Mouse (Mus musculus): Measurements from ENCODE around the gene Limk1. TPM values are rescaled to one million over a fixed set of nuclear protein-coding genes. Genes with fewer than 3 reads are reported as not detected.

The Limk1 gene
- polyA plus RNA-seq, 1 experiment from 2014 or later = 7.1 TPM

- no peak overlapping the region for H3K9ac ChIP-seq (replicated peaks; ENCODE audit: low read depth, low read length)
- no peak overlapping the region for H3K4me3 ChIP-seq (ENCODE audit: low read depth, low read length)
- H3K36me3 ChIP-seq (ENCODE audit: control insufficient read depth, insufficient read depth, low read length) = peaks cover 3% of the 10 kb centered on the region; the same call in 1 of the 2 replicates
- no peak for ATAC-seq (ENCODE audit: insufficient number of reproducible peaks, insufficient read depth, low FRiP score, low read depth)
- no peaks in the 10 kb centered on the region for H3K27me3 ChIP-seq (ENCODE audit: control insufficient read depth, insufficient read depth, low read length)
- 74% methylated on average over 5 of the region's 5 CpGs for WGBS
- peaks cover 21% of the 10 kb centered on the region for H3K4me1 ChIP-seq (ENCODE audit: control insufficient read depth, insufficient read depth, low read length)
- no peaks in the 10 kb centered on the region for H3K9me3 ChIP-seq (ENCODE audit: control insufficient read depth, low read depth, low read length)
- H3K4me2 ChIP-seq (replicated peaks; ENCODE audit: low read depth, low read length) = no peak overlapping the region
- H3K27ac ChIP-seq (ENCODE audit: low read length) = no peak overlapping the region
Measured at GRCm38 (mm10) chr5:134674977-134675376, 13.4 kb downstream of the Limk1 start.

DNA sequence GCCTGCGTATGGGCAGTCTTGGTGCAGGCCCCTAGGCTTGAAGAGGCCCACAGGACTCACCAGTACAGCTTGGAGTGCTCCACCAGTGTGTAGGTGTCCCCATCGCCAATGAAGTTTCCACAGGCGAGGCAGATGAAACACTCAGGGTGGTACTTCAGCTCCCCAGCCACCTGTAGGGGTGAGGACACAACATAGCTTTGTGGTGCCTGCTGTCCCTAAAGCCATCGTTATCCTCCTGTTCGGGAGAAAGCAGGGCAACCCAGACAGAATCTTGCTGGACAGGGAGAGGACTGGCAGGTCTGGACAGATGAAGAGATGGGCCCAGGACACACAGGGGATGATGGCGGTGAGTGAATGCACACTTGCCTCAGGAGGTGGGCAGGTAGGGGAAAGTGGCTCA, 15.8 kb downstream of the Limk1 start:
- no peak overlapping the region for H3K4me3 ChIP-seq (ENCODE audit: low read depth, low read length)
- H3K9me3 ChIP-seq (ENCODE audit: control insufficient read depth, low read depth, low read length) = no peaks in the 10 kb centered on the region
- WGBS = 91% methylated on average over 6 of the region's 6 CpGs
- H3K9ac ChIP-seq (replicated peaks; ENCODE audit: low read depth, low read length) = no peak overlapping the region
- H3K4me2 ChIP-seq (replicated peaks; ENCODE audit: low read depth, low read length) = no peak overlapping the region
- H3K27me3 ChIP-seq (ENCODE audit: control insufficient read depth, insufficient read depth, low read length) = no peaks in the 10 kb centered on the region
- H3K4me1 ChIP-seq (ENCODE audit: control insufficient read depth, insufficient read depth, low read length) = peaks cover 16% of the 10 kb centered on the region
- ATAC-seq (ENCODE audit: insufficient number of reproducible peaks, insufficient read depth, low FRiP score, low read depth) = no peak
- H3K36me3 ChIP-seq (ENCODE audit: control insufficient read depth, insufficient read depth, low read length) = peaks cover 14% of the 10 kb centered on the region
- no peak overlapping the region for H3K27ac ChIP-seq (ENCODE audit: low read length)

DNA sequence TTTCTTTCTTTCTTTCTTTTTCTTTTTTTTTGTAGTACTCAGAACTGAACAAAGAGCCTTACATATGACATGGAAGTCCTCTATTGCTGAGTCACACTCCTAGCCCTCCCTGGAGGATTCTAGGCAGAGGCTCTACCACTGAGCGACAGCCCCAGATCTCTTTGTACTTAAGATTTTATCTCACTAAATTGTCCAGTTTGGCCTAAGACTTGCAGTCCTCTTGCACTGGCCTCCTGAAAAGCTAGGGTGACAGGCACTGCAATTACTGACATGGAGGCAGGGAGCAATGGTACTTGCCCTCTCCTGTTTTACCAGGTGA, 16.2 kb downstream of the Limk1 start:
- no peak for ATAC-seq (ENCODE audit: insufficient number of reproducible peaks, insufficient read depth, low FRiP score, low read depth)
- Histone ChIP-seq H3K4me2 (replicated peaks; ENCODE audit: low read depth, low read length) (no peak overlapping the region), H3K27ac (ENCODE audit: low read length) (no peak overlapping the region), H3K4me3 (ENCODE audit: low read depth, low read length) (no peak overlapping the region), H3K9ac (replicated peaks; ENCODE audit: low read depth, low read length) (no peak overlapping the region), H3K9me3 (ENCODE audit: control insufficient read depth, low read depth, low read length) (no peaks in the 10 kb centered on the region), H3K36me3 (ENCODE audit: control insufficient read depth, insufficient read depth, low read length) (peaks cover 18% of the 10 kb centered on the region), H3K27me3 (ENCODE audit: control insufficient read depth, insufficient read depth, low read length) (no peaks in the 10 kb centered on the region), H3K4me1 (ENCODE audit: control insufficient read depth, insufficient read depth, low read length) (peaks cover 16% of the 10 kb centered on the region)
- 89% methylated on average over 1 of the region's 1 CpGs for WGBS

- Histone ChIP-seq H3K4me1 (ENCODE audit: control insufficient read depth, insufficient read depth, low read length) (peaks cover 10% of the 10 kb centered on the region), H3K9me3 (ENCODE audit: control insufficient read depth, low read depth, low read length) (no peaks in the 10 kb centered on the region), H3K27me3 (ENCODE audit: control insufficient read depth, insufficient read depth, low read length) (no peaks in the 10 kb centered on the region), H3K9ac (replicated peaks; ENCODE audit: low read depth, low read length) (no peak overlapping the region), H3K4me3 (ENCODE audit: low read depth, low read length) (no peak overlapping the region), H3K36me3 (ENCODE audit: control insufficient read depth, insufficient read depth, low read length) (peaks cover 18% of the 10 kb centered on the region), H3K27ac (ENCODE audit: low read length) (peak overlapping the region; percentile 7; the same call in 1 of the 2 replicates), H3K4me2 (replicated peaks; ENCODE audit: low read depth, low read length) (no peak overlapping the region)
- ATAC-seq (ENCODE audit: insufficient number of reproducible peaks, insufficient read depth, low FRiP score, low read depth) = no peak
- WGBS = 72% methylated on average over 17 of the region's 17 CpGs
Measured at GRCm38 (mm10) chr5:134671335-134672197, 16.8 kb downstream of the Limk1 start.

DNA sequence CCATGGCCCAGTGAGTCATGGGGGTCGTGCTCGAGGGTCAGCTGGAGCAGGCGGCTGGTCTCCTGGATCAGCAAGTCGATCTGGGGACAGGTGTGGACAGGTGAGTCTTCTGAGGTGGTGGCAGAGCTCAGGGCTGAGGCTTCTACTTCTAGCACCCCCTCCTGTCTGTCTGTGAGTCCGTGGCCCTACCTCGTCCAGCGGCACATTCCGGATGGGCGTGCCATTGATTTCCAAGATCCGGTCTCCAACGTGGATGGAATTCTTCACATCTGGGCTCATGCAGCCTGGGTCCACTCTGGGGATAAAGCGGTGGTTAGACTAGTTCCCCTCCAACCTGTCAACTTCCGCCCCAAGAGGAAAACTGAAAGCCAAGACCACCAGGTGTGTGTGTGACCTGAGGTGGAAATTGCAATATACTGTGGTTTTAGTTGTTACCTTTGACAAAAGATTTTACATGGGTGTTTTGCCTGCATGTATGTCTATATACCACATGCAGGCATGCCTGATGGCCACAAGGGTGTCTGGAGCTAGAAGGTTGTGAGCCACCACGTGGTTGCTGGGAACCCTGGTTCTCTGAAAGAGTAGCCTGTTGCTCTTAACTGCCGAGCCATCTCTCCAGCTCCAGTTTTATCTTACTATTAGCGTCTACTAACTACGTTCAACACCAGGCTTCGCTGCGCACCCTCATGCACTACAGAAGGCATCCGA, 19.2 kb downstream of the Limk1 start:
- no peak for ATAC-seq (ENCODE audit: insufficient number of reproducible peaks, insufficient read depth, low FRiP score, low read depth)
- no peaks in the 10 kb centered on the region for H3K4me1 ChIP-seq (ENCODE audit: control insufficient read depth, insufficient read depth, low read length)
- H3K9me3 ChIP-seq (ENCODE audit: control insufficient read depth, low read depth, low read length) = no peaks in the 10 kb centered on the region
- H3K27ac ChIP-seq (ENCODE audit: low read length) = no peak overlapping the region
- H3K36me3 ChIP-seq (ENCODE audit: control insufficient read depth, insufficient read depth, low read length) = peaks cover 18% of the 10 kb centered on the region
- no peaks in the 10 kb centered on the region for H3K27me3 ChIP-seq (ENCODE audit: control insufficient read depth, insufficient read depth, low read length)
- H3K4me3 ChIP-seq (ENCODE audit: low read depth, low read length) = no peak overlapping the region
- H3K9ac ChIP-seq (replicated peaks; ENCODE audit: low read depth, low read length) = no peak overlapping the region
- WGBS = 77% methylated on average over 20 of the region's 20 CpGs
- H3K4me2 ChIP-seq (replicated peaks; ENCODE audit: low read depth, low read length) = no peak overlapping the region

- peak; percentile 29; the same call in 1 of the 2 replicates for ATAC-seq (ENCODE audit: insufficient number of reproducible peaks, insufficient read depth, low FRiP score, low read depth)
Measured at GRCm38 (mm10) chr5:134668495-134668894, 19.9 kb downstream of the Limk1 start.

GRCm38 (mm10) chr5:134656708-134657107, 31.7 kb downstream of the Limk1 start:
- 85% methylated on average over 4 of the region's 4 CpGs for WGBS
- no peak for ATAC-seq (ENCODE audit: insufficient number of reproducible peaks, insufficient read depth, low FRiP score, low read depth)
- H3K36me3 ChIP-seq (ENCODE audit: control insufficient read depth, insufficient read depth, low read length) = 0 out of 2 replicates have a peak, but pooled peaks cover 2% of the 10 kb centered on the region

More at GRCm38 (mm10) chr5:134668495-134668894, 19.9 kb downstream of the Limk1 start:
- Histone ChIP-seq H3K27me3 (ENCODE audit: control insufficient read depth, insufficient read depth, low read length) (no peaks in the 10 kb centered on the region), H3K9me3 (ENCODE audit: control insufficient read depth, low read depth, low read length) (no peaks in the 10 kb centered on the region), H3K36me3 (ENCODE audit: control insufficient read depth, insufficient read depth, low read length) (peaks cover 22% of the 10 kb centered on the region), H3K27ac (ENCODE audit: low read length) (no peak overlapping the region), H3K9ac (replicated peaks; ENCODE audit: low read depth, low read length) (no peak overlapping the region), H3K4me2 (replicated peaks; ENCODE audit: low read depth, low read length) (no peak overlapping the region), H3K4me3 (ENCODE audit: low read depth, low read length) (no peak overlapping the region), H3K4me1 (ENCODE audit: control insufficient read depth, insufficient read depth, low read length) (no peaks in the 10 kb centered on the region)
- 43% methylated on average over 8 of the region's 8 CpGs for WGBS

DNA sequence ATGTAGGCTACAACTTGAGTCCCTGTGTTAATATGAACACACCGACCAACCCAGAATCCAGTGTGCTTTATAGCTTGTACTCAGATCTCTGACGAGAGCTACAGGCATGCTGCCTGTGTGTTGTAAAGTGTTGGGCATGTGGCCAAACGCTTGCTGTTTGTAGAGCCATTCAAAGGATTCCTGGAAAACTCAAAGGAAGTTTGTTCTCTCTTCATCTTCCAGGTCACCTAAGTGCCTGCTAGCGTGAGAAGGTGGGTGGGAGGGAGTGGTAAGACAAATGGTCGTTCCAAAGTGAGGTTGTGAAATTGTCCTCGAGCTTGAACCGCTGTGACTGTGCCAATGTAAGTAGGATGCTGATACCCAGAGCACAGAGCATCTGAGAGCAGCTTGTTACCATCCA, 36.4 kb downstream of the Limk1 start:
- H3K4me1 ChIP-seq (ENCODE audit: control insufficient read depth, insufficient read depth, low read length) = no peaks in the 10 kb centered on the region
- no peaks in the 10 kb centered on the region for H3K36me3 ChIP-seq (ENCODE audit: control insufficient read depth, insufficient read depth, low read length)
- no peak overlapping the region for H3K4me3 ChIP-seq (ENCODE audit: low read depth, low read length)
- H3K9ac ChIP-seq (replicated peaks; ENCODE audit: low read depth, low read length) = no peak overlapping the region
- no peak overlapping the region for H3K27ac ChIP-seq (ENCODE audit: low read length)
- no peak overlapping the region for H3K4me2 ChIP-seq (replicated peaks; ENCODE audit: low read depth, low read length)
- ATAC-seq (ENCODE audit: insufficient number of reproducible peaks, insufficient read depth, low FRiP score, low read depth) = no peak
- no peaks in the 10 kb centered on the region for H3K9me3 ChIP-seq (ENCODE audit: control insufficient read depth, low read depth, low read length)
- no peaks in the 10 kb centered on the region for H3K27me3 ChIP-seq (ENCODE audit: control insufficient read depth, insufficient read depth, low read length)
- 36% methylated on average over 7 of the region's 7 CpGs for WGBS

More at GRCm38 (mm10) chr5:134656708-134657107, 31.7 kb downstream of the Limk1 start:
- no peak overlapping the region for H3K9ac ChIP-seq (replicated peaks; ENCODE audit: low read depth, low read length)
- no peaks in the 10 kb centered on the region for H3K4me1 ChIP-seq (ENCODE audit: control insufficient read depth, insufficient read depth, low read length)
- H3K27ac ChIP-seq (ENCODE audit: low read length) = no peak overlapping the region
- H3K27me3 ChIP-seq (ENCODE audit: control insufficient read depth, insufficient read depth, low read length) = no peaks in the 10 kb centered on the region
- H3K4me2 ChIP-seq (replicated peaks; ENCODE audit: low read depth, low read length) = no peak overlapping the region
- no peaks in the 10 kb centered on the region for H3K9me3 ChIP-seq (ENCODE audit: control insufficient read depth, low read depth, low read length)
- H3K4me3 ChIP-seq (ENCODE audit: low read depth, low read length) = no peak overlapping the region
